Mouse (Mus musculus) cortical plate, adult 2 months (tissue): ENCODE results near the gene Lingo4.

Experiments used
- CTCF ChIP-seq: fragments of 200-500 bp; IDR thresholded peaks from 2 replicates; pipeline ENCODE4 v1.5.1; 2011; ENCODE audit warnings: mild to moderate bottlenecking, control low read depth, low read length; ENCODE audit not compliant: insufficient read depth; ENCODE audit errors: extremely low read depth
- POLR2A ChIP-seq: fragments of 200-500 bp; IDR thresholded peaks from 2 replicates; pipeline ENCODE4 v1.6.1; 2011; ENCODE audit warnings: mild to moderate bottlenecking, low read length, control low read depth; ENCODE audit not compliant: insufficient read depth; ENCODE audit errors: extremely low read depth

- TF ChIP-seq CTCF (no peak), POLR2A (no peak)
Measured at GRCm38 (mm10) chr3:94389420-94389819, 8.9 kb upstream of the Lingo4 start.
